Mouse (Mus musculus): ENCODE measurements at regions not wholly inside any gene's neighbourhood (a gene's known extent, or its start where the extent isn't known, plus 50 kb on each side); places are given as distances from the start of the nearest gene placed in this dataset.

- no peak for DNase-seq
Measured at GRCm38 (mm10) chr3:116197966-116198365, 55.3 kb downstream of the Gpr88 start.

GRCm38 (mm10) chr3:116194701-116195100, 58.6 kb downstream of the Gpr88 start:
- intact Hi-C loops (cut with DNase I), result loop anchor here (5.0 kb wide), 1 partner anchor 58 kb away; the partner anchor contains the start of gene Gpr88
- DNase-seq, result peak; percentile 44 to 69

More at GRCm38 (mm10) chr3:116197966-116198365, 55.3 kb downstream of the Gpr88 start:
- intact Hi-C loops (cut with DNase I), result no loop called here

- no peak for DNase-seq
- intact Hi-C loops (cut with DNase I), result loop anchor here (5.0 kb wide), 1 partner anchor 61 kb away; the partner anchor contains the start of gene Gpr88
Measured at GRCm38 (mm10) chr3:116191261-116191660, 61.8 kb upstream of the Vcam1 start.

- intact Hi-C loops (cut with DNase I), result loop anchor here (5.0 kb wide), 1 partner anchor 62 kb away; the partner anchor contains the start of gene Gpr88
- DNase-seq, result peak; percentile 19 to 44
Measured at GRCm38 (mm10) chr3:116190727-116191126, 61.2 kb upstream of the Vcam1 start.

GRCm38 (mm10) chr3:116189363-116190100, 60.0 kb upstream of the Vcam1 start:
- no peak for DNase-seq
- intact Hi-C loops (cut with DNase I), result loop anchor here (5.0 kb wide), 1 partner anchor 63 kb away; the partner anchor contains the start of gene Gpr88

GRCm38 (mm10) chr3:116185206-116185605, 55.7 kb upstream of the Vcam1 start:
- DNase-seq, result no peak
- intact Hi-C loops (cut with DNase I), result no loop called here

GRCm38 (mm10) chr3:116184443-116184842, 55.0 kb upstream of the Vcam1 start:
- no peak for DNase-seq

GRCm38 (mm10) chr3:116180341-116180885, 50.9 kb upstream of the Vcam1 start:
- intact Hi-C loops (cut with DNase I), result no loop called here
- DNase-seq, result no peak

More at GRCm38 (mm10) chr3:116184443-116184842, 55.0 kb upstream of the Vcam1 start:
- intact Hi-C loops (cut with DNase I), result no loop called here

Data from heart, postnatal 14 days (tissue).